Mouse (Mus musculus) layer of hippocampus, adult 9-10 months (tissue): ENCODE measurements around the gene Phb.
A peak's percentile ranks its signal among the peaks of the same experiment; 100 is the strongest.

Experiments used
- DNase-seq: peaks from one replicate; pipeline ENCODE4 v3.0.0; 2022; ENCODE audit warnings: low spot score

Phb gene

DNA sequence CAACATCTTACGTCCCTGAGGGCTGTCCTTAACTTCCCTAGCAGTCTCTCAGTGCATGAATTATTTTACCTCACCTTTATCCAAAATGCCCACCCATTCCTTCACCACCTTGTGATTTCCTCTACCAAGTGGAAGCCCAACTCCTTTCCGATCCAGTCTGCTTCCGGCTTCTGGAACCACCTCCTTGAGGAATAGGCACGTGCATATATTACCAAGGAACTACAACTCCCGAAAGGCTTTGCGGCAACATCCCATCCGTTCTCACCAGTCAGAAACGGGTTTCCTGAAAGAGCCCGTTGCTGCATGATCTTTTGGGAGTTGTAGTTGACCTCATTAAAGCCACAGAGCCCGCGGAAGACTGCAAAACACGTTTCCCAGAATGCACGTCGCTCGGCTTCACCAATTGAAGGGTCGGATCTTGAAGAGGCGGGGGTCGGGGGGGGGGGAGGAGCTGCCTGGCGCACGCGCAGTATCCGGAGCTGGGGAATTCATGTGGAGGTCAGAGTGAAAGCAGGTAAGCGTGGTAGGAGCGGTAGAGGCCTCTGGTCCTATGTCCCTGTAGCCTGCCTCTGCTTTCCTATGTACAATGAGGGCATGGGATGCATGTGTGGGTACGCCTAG is at the start of gene Phb:
TSS of gene Phb (plus strand) at position 429 of the 621 bp plus-strand sequence.
- peak; percentile 94 for DNase-seq

DNA sequence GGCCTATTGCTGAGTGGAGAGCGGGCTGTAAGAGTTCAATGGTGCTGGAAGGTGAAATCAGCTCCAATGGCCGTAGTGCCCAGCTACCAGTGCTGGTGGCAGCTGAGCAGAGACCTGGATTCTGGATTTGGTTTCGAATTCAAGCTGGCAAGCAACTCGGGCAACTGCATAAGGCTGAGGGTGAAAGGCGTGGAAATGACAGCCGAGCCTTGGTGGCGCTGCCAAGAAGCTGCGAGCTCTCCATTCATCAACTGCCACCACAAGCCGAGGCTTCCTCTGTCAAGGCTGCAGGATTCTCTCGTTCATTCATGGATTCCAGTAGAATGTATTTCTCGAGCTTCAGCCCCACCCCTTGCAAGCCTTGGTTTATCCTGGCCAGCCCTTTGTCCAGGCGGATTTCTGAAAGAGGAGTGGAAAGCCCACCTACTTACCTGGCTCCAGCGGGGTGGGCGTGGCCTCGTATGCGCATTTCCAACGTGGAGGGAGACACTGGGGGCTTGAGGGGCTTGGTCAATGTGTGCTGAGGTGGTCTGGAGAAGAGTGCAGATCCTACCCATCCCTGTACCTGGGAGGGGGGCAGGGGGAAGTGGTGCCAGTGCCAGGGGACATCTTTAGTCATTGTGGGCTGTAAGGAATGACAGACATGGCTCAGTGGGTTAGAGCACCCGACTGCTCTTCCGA is 48.8 kb upstream of the Phb start:
- DNase-seq: no peak

DNA sequence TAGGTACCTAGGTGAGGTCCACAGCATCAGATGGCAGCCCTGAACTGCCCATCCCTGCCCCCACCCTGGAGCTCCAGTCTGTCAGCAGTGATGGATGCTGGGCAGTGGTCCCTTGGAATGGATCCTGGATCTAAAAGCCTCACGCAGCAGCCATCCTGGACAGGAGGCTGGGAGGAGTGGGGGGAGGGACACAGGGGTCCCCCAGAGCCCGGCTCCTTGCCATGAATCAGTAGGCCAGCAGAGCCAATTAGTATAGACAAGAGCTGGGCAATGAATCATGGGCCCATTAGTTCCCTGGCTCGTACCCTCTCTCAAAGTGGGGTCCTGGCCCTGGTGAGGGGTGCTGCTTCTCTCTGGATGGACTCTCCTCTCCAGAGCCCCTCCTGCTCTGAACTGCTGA is 47.7 kb upstream of the Phb start:
- DNase-seq: no peak

DNA sequence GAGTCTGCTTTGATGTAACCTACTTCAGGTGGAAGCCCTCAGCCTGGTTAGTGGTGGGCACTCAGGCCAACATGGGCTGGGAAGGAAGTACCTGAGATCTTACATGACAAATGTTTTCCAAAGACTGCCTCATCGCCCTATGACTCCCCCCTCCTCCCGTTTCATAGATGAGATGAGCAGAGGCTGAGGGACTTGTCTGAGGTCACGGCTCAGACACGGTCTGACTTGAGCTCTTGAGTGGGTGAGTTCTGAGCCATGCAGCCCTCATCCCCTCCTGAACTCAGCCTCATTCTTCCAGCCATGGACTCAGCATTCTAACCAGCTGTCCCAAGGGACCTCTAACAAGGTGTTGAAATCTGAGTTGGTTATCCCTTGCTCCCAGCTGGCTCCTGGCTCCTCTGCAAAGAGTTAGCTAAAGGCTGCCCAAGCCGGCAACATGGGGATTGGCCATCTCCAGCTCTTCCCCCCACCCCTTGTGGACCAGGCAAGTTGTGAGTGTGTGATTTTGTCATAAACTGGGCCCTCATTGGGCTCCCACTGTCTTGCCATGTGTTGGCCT is 46.8 kb upstream of the Phb start:
- DNase-seq: no peak

DNA sequence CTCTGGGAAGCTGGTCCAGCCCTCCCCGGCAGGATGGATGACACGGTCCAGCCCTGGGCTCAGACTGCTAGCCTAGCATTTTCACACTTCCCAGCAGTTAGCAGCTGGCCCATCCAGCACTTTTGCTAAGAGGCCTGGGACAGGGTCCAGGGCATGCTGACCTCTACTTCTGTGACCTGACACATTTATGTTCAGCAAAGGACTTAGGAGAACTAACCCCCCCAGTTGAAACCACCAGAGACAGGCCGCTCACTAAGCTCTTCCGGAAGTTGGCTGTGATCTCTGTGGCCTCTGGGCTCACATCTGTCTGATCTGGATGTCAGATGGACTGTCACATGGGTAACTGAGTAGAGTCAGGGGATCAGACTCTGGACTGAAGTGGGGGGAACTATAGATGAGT is 45.7 kb upstream of the Phb start:
- no peak for DNase-seq

DNA sequence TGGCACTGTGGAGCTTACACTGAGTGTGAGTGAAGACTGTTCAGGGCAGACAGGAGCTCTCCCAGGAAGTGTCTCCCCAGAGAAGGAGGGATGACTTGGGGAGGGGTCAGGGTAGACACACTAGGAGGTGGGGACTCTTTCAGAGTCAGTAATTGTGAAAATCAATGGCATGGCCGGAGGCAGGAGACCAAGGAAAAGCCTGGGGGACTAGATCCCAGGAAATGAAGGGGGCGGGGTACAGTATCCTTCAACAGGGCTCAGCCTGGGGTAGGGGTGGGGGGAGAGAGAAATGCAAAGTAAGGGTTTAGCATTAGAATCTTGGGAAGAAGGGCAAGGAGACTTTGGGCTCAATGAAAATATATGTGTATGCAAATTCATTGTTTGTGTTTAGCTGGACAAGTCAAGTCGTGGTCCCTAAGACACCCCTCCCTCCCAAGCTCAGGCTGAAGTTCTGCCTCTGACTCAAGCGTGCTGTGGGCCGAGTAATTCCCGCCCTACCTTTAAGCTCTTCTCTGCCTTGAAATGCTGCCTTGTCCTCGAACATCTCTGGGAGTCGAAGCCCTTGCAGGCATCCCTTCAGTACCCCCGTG is 45.1 kb upstream of the Phb start:
- no peak for DNase-seq

DNA sequence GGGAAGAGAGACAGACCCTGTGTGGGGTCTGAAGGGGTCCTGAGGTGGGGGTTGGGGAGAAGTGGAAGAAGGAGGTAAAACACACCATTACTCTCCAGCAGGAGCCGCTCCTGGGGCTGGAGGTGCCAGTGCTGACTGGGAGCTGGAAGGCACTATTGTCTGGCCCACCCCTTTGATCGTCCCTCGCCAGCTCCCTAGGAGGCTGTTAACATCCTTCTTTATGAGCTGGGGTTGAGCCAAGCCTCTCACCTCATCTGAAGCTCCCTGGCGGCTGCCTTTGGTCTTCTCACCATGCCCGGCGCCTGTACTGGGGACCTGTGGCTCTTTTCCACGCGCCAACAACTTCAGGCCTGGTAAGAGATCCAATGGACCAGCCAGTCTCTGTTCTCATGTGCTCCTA is 44.3 kb upstream of the Phb start:
- no peak for DNase-seq

DNA sequence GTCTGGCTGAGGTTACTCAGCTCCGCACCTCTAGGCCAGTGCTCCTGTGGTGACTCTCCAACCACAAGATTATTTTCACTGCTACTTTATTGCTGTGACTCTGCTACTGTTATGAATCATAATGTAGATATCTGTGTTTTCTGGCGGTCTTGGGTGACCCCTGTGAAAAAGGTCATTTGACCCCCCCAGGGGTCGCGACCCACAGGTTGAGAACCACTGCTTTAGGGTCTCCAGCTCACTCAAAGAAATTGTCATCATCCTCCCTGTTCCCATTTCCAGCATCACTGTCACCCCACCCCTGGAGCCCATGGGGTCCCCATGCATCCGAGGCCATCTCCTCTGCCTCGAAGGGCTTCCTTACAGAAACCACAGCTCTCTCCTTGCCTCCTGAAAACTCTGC is 36.2 kb upstream of the Phb start:
- DNase-seq: no peak

DNA sequence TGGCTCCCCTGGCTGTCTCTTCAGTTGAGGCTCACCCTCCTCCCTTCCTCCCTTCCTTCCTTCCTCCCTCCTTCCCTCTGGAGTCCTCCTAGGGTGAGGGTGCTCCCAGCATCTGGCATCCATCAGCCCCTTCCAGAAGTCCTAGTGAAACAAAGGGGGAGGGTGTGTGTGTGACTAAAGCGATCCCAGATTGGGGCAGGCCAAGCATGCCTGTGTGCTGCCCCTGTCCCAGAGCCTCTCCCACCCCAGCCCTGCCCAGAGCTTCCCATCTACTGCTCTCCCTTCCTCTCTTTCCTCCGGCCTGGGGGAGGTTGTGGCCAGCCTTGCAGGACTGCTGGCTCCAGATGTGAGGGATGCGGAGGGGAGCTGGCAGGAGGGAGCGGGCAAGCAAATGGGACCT is 35.5 kb upstream of the Phb start:
- no peak for DNase-seq

DNA sequence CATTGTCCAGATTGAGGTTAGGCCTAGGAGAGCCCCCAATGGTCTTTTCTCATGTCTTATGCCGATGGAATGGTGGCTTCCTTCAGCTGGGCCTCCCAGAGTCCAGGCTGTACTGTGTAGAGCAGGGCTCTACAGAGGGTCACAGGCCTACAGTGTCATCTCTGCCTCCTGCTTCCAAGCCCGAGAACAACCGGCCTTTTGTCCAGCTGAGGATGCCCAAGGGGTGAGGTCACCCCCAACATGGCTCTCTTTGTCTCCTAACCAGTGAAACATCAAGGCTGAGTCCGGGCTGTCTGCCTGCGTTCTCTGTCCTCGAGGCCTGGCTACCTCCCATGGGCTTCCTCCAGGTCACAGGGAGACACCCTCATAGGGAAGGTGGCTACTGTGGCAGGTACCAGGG is 34.3 kb upstream of the Phb start:
- DNase-seq: no peak

DNA sequence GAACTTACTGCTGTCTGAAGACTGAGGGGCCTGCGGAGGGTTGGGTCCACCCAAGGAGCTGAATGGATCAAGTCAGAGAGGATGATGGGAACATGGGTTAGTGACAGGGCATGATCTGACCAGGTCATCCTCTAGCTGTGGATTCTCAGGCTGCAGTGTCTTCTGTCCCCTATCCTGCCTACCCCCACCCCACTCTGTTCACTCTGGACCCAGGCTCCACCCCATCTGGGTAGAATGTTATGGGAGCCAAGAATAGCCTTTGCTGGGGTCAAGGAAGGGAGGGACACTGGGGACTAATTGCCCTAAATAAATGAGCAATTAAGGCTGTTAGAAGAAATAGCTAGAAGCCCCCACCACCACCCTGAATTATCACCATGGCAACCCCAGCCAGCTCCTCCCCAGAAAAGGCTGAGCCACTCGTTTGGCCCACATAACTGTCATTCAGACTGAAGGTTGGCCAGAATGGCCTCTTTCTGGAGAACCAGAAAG is 33.2 kb upstream of the Phb start:
- no peak for DNase-seq

DNA sequence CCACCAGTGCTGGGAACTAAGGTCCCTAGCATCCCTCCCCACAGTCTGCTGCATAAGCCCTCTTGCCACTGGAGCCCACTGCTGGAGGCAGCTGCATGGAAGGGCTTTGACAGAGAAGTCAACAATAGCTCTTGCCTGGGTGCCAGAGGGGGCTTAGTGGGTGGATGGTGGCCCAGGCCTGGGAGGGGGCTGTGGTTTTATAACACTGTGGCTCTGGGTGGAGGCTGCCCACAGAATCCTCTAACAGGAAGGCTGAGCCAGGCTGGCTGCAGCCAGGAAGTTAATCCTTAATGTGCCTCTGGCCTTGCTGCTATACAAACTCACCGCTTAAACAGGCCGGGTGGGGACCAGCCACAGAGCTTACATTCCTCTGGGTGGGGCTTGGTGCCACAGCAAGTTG is 31.7 kb upstream of the Phb start:
- no peak for DNase-seq

DNA sequence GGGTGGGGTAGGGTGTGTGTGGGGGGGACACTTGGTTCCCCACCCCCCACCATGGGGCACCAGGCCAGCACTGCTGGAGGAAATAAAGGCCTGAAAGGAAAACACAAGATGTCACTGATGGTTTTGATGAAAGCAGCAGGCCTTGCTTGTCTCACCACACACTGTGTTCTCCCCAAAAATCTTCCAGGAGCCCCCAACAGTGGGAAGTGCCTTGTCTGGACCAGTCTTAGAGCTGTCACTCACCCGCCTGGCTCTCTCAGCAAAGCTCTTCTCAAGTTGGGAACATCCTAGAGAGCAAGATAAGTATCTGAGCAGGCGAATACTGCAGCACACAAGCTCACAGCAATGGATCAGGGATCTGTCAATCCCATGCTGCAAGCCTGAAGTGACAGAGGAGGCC is 26.0 kb upstream of the Phb start:
- no peak for DNase-seq

DNA sequence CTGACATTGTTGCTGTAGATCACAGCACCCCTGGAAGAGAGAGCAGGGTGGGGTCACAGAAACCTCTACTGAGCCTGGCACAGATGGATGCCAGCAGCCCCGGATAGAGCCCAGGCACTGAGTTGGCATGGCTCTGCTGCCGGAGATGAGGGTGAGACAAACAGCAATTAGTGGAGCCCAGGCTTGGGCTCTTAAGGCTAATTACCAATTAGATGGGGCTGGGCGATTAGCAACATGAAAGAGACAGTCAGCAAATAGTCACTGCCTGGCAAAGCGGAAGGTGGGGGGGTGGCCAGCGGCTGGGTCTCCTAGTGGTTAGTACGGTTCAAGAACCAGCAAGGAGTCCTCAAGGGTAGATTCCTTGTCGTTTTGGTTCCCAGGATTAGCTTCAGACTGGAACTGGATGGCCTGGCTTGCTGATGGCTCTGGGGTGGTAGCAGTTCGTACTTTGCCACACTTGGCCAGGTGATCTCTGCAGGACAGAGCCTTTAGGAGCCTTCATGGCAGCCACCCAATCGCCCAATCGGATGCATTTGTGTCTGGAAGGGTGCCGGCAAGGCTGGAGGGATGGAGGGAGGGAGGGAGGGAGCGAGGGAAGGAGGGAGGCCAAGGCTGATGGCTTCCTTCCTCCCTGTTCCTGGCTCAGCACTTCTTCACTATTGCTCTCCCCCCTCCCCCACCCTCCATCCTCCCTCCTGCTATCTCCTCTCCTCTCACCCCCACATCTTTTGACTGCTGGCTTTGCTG is 24.1 kb upstream of the Phb start:
- no peak for DNase-seq

DNA sequence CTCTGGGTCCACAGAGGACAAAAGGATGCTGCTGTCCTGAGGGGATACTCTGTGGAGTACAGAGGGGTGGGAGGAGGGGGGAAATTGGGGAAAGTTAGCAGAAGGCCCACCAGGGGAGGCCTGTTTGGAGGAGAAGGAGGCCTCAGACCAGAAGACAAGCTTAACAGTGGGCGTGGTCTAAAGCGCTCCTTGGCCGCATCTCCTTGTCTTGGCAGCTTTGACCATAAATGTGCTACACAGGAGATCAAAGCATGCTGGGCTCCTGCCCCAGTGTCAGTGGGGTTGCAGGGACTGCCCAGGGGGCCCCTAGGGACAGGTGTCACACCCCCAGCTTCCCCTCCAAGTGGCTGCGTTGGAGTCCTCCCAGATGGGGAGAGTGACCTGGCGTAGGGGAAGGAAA is 22.9 kb upstream of the Phb start:
- DNase-seq: no peak

DNA sequence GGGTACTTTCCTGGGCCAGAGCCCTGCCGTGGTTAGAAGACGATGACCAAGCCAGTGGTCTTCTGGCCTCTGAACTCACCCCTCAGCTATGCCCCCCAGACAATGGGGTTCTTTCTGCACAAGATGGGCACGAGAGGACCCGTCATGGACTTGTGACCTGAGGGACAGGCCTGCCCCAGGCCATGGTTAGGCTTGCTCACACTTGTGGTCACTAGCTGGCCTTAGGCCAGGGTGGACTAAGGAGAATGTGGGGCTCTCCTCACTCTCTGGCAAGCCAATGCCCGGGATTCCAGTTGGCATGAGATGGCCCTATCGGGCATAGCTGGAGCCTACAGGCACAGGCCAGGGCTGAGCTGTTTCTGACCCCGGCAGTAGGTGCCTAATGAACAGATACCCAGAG is 22.4 kb upstream of the Phb start:
- no peak for DNase-seq

DNA sequence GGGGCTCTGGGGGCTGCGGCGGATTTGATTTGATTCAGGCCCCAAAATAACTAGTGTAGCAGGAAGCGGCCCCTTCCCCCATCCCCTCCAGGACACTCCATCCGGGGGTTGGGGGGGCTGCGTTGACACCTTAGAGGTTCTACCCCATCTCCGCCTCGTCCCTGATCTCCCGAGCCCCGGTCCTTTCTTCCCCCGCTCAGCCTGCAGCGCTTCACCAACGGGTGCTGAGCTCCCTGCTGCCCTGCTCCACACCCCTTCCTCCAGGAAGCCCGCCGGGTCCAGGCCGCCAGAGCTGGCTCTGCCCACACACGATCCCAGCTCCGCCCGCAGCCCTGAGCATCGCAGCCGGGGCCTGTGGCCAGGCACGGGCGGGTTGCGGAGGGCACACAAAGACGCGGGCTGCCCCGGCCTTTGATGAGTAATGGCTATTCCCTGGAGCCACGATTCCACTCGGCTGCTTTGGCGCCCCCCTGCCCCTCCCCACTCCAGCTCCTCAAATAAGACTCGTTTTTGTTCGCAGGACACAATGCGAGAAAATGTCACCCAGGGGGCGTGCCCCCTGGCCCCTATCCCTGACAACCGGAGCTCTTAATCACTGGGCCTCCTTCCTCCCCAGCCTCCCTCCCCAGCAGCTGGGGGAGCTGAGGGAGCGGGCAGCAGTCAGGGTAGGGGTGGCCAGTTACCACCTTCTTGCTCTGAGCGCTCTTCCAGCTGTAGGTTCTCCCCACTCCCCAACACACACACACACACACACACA is 21.2 kb upstream of the Phb start:
- no peak for DNase-seq

DNA sequence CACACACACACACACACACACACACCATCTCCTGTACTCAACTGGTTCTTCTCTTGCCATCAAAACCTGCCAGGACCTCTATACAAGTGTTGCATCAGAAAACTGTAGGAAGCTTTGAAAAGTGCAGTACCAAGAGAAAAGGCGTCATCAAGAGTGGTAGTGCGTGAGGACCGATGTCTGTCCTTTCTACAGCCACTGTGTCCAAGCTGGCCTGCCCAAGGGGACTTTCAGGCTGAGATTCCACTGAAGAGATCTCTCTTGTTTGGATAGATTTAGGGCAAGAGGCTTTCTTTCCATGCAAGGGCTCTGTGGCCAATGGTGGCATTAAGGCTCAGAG is 20.6 kb upstream of the Phb start:
- DNase-seq: no peak

DNA sequence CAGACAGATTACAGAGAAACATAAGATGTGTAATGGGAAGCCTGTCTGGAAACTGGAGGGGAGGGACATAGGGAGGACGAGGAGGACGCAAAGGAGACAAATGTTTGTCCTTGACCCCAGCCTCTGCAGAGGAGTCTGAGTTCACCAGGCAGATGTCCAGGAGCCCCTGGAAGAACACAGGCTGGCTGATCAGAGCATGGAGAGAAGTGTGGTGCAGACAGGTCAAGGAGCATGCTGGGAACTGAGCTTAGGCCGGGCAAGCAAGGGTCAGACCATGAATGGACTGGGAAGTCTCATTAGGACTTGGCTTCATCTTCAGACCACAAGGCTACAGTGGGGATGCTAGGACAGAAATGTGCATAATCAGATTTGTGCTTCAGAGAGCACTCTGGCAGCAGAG is 19.0 kb upstream of the Phb start:
- no peak for DNase-seq

DNA sequence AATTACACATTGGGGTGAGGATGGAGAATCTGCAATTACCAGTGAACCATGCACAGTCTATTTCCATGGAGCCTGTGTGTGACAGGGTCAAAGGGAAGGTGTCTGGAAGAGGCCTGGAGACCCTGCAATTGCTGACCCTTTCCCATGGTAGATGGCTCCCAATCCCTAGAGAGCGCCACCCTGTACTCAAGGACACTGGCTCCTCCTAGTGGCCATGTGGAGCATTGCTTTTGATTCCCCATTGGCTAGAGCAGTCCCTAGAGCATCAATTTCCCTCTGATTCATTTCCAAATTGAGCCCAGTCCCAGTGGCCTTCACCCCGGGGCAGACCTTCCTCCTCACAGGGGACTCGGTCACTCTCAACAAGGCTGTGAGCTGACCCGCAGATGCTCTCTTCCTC is 17.9 kb upstream of the Phb start:
- DNase-seq: peak; percentile 78

DNA sequence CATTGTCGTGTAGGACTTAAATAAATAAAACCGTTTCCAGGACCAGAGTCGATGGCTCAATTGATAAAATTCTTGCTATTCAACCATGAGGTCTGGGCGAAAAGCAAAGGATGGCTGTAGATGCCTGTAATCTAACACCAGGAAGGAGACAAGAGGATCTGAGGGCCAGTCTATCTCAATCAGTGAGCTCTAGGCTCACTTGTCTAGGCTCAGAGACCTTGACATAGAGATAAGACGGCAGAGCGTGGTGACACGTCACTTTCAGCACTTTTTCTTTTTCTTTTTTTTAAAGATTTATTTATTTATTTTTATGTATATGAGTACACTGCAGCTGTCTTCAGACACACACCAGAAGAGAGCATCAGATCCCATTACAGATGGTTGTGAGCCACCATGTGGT is 17.2 kb upstream of the Phb start:
- DNase-seq: no peak

DNA sequence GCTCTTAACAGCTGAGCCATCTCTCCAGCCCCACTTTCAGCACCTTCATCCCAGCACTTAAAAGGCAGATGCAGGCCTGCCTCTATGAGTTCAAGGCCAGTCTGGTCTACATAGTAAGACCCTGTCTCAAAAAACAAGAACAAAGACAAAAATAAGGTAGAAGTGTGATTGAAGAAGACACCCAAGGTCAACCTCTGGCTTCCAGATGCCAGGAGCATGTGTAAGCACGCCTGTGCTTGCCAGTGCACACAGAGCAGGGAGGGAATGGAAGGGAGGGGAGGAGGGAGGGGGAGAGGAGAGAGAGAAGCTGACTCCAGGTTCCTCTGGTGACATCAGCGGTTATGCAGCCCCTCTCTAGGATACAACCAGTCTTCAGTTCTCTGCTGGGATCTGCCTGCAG is 16.8 kb upstream of the Phb start:
- no peak for DNase-seq
